Mouse (Mus musculus) stomach, embryonic 14.5 days (tissue): ENCODE results near the gene Ipo13. TPM values are rescaled to one million over a fixed set of nuclear protein-coding genes. Genes with fewer than 3 reads are reported as not detected.
A peak's percentile ranks its signal among the peaks of the same experiment; 100 is the strongest.

Source experiments
- ATAC-seq: fragments of 200-750 bp; cut with Nextera tagmentation; 2 replicates; pipeline ENCODE4 v1.8.0; 2017; ENCODE audit warnings: low read depth, moderate TSS enrichment; ENCODE audit not compliant: insufficient number of reproducible peaks, insufficient read depth, low FRiP score
- H3K27ac ChIP-seq: fragments of 300-500 bp; sonication (generic); 2 replicates; pipeline ENCODE4 v1.5.1; 2014; ENCODE audit warnings: mild to moderate bottlenecking, low read length, moderate library complexity, mixed read lengths
- H3K27me3 ChIP-seq: fragments of 300-500 bp; sonication (generic); 2 replicates; pipeline ENCODE4 v1.6.1; 2014; ENCODE audit warnings: low read length, control low read depth, mixed read lengths; ENCODE audit not compliant: control insufficient read depth, insufficient read depth
- H3K36me3 ChIP-seq: fragments of 300-500 bp; sonication (generic); 2 replicates; pipeline ENCODE4 v1.6.1; 2014; ENCODE audit warnings: mild to moderate bottlenecking, control low read depth, low read length, moderate library complexity, mixed read lengths; ENCODE audit not compliant: control insufficient read depth, insufficient read depth
- H3K4me1 ChIP-seq: fragments of 300-500 bp; sonication (generic); 2 replicates; pipeline ENCODE4 v1.6.1; 2014; ENCODE audit warnings: low read length, control low read depth, mixed read lengths; ENCODE audit not compliant: control insufficient read depth, insufficient read depth
- H3K4me2 ChIP-seq: fragments of 300-500 bp; sonication (generic); replicated peaks from 2 replicates; pipeline ENCODE4 v1.6.1; 2014; ENCODE audit warnings: low read depth, low read length, control low read depth
- H3K4me3 ChIP-seq: fragments of 300-500 bp; sonication (generic); 2 replicates; pipeline ENCODE4 v1.5.1; 2014; ENCODE audit warnings: low read depth, low read length, control low read depth
- H3K9ac ChIP-seq: fragments of 300-500 bp; sonication (generic); replicated peaks from 2 replicates; pipeline ENCODE4 v1.6.1; 2014; ENCODE audit warnings: low read depth, mild to moderate bottlenecking, control low read depth, low read length, moderate library complexity, mixed read lengths
- H3K9me3 ChIP-seq: fragments of 300-500 bp; sonication (generic); 2 replicates; pipeline ENCODE4 v1.6.1; 2016; ENCODE audit warnings: low read depth, low read length, control low read depth; ENCODE audit not compliant: control insufficient read depth
- WGBS: fragments of 180-500 bp; shearing (Covaris S2); extraction: QIAGEN DNeasy Blood & Tissue Kit; methylation state at CpG from one replicate; pipeline ENCODE4 v1.1.7; 2014; 5-methylcytosine and 5-hydroxymethylcytosine counted together
- polyA plus RNA-seq: library from polyadenylated mRNA; unstranded; fragments of >200 nt; fragmentation: Nextera tagmentation; extraction: Ambion mirVana; gene quantifications from 2 replicates; pipeline ENCODE4 v1.2.1, GENCODE M21; 2014

The Ipo13 gene
- polyA plus RNA-seq, 1 experiment from 2014 or later = 39.8 TPM

- H3K4me1 ChIP-seq = peaks cover 11% of the 10 kb centered on the region
- H3K9ac ChIP-seq = no peak overlapping the region
- H3K36me3 ChIP-seq = no peaks in the 10 kb centered on the region
- H3K27ac ChIP-seq = peak overlapping the region; percentile 66; the same call in 1 of the 2 replicates
- WGBS = 41% methylated on average over 3 of the region's 3 CpGs
- no peaks in the 10 kb centered on the region for H3K27me3 ChIP-seq
- no peak overlapping the region for H3K4me2 ChIP-seq
- no peak overlapping the region for H3K4me3 ChIP-seq
- no peaks in the 10 kb centered on the region for H3K9me3 ChIP-seq
- ATAC-seq = no peak; the same call in 1 of the 2 replicates
These were observed 3.5 kb upstream of the Ipo13 start for GRCm38 (mm10) chr4:117918261-117918660.

DNA sequence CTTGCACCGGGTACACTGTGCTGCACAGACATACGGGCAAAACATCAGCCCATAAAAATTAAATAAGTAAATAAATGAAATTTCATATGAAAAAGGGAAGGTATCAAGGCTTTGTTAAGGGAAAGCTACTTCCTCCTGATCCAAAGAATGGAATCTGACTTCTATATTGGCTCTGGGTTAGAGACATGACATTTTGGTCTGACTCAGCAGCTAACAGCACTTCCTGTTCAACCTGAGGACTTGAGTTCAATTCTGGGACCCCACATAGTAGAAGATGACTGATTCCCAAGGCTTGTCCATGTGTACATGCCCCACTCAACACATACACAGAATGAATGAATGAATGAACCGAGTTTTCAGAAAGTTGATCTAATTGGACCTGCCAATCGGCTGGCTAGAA, 3.0 kb upstream of the Ipo13 start:
- Histone ChIP-seq H3K4me3 (no peak overlapping the region), H3K27ac (peak overlapping the region; percentile 66; the same call in 1 of the 2 replicates), H3K36me3 (no peaks in the 10 kb centered on the region), H3K4me1 (peaks cover 15% of the 10 kb centered on the region), H3K9ac (no peak overlapping the region), H3K4me2 (no peak overlapping the region), H3K27me3 (no peaks in the 10 kb centered on the region), H3K9me3 (no peaks in the 10 kb centered on the region)
- no peak for ATAC-seq
- 87% methylated on average over 4 of the region's 4 CpGs for WGBS

DNA sequence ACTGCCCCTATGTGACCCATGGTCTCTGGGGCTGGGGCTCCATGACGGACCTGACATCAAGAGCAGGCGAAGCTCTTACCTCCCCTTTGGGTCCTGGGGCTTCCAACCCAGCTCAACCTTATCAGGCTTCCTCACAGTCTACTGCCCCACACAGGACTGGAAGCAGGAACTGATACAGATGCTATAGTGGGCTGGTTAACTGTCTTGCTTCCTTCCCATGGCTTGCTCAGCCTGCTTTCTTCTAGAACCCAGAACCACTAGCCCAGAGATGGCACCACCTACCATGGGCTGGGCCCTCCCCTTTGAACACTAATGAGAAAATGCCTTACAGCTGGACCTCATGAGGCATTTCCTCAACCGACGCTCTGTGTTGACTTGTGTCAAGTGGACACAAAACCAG, 2.6 kb upstream of the Ipo13 start:
- H3K4me1 ChIP-seq = peaks cover 15% of the 10 kb centered on the region
- H3K4me2 ChIP-seq = no peak overlapping the region
- no peaks in the 10 kb centered on the region for H3K9me3 ChIP-seq
- H3K27ac ChIP-seq = no peak overlapping the region
- no peaks in the 10 kb centered on the region for H3K27me3 ChIP-seq
- no peak for ATAC-seq
- H3K36me3 ChIP-seq = no peaks in the 10 kb centered on the region
- H3K9ac ChIP-seq = no peak overlapping the region
- 91% methylated on average over 4 of the region's 4 CpGs for WGBS
- no peak overlapping the region for H3K4me3 ChIP-seq

- H3K27me3 ChIP-seq = no peaks in the 10 kb centered on the region
- no peak overlapping the region for H3K4me3 ChIP-seq
These were observed 1.6 kb upstream of the Ipo13 start for GRCm38 (mm10) chr4:117916386-117916785.

GRCm38 (mm10) chr4:117915489-117916105, 798 bp upstream of the Ipo13 start:
- 0 out of 2 replicates have a peak overlapping the region, but pooled peaks have one; percentile 83 for H3K27ac ChIP-seq
- H3K4me3 ChIP-seq = peak overlapping the region; percentile 76
- no peaks in the 10 kb centered on the region for H3K9me3 ChIP-seq
- WGBS = 3% methylated on average over 19 of the region's 19 CpGs
- no peaks in the 10 kb centered on the region for H3K27me3 ChIP-seq
- H3K9ac ChIP-seq = no peak overlapping the region; the same call in none of the 2 replicates
- H3K4me2 ChIP-seq = peak overlapping the region; percentile 96
- peaks cover 16% of the 10 kb centered on the region; the same call in 1 of the 2 replicates for H3K36me3 ChIP-seq
- ATAC-seq = no peak
- H3K4me1 ChIP-seq = peaks cover 15% of the 10 kb centered on the region

More at GRCm38 (mm10) chr4:117916386-117916785, 1.6 kb upstream of the Ipo13 start:
- H3K4me2 ChIP-seq = peak overlapping the region; percentile 96
- no peaks in the 10 kb centered on the region for H3K9me3 ChIP-seq
- H3K27ac ChIP-seq = no peak overlapping the region
- no peak overlapping the region for H3K9ac ChIP-seq
- peaks cover 15% of the 10 kb centered on the region for H3K4me1 ChIP-seq
- no peak for ATAC-seq
- 56% methylated on average over 5 of the region's 5 CpGs for WGBS
- H3K36me3 ChIP-seq = peaks cover 10% of the 10 kb centered on the region; the same call in 1 of the 2 replicates

GRCm38 (mm10) chr4:117914031-117914430, 768 bp downstream of the Ipo13 start:
- no peaks in the 10 kb centered on the region for H3K27me3 ChIP-seq
- H3K27ac ChIP-seq = no peak overlapping the region
- H3K9me3 ChIP-seq = no peaks in the 10 kb centered on the region
- peak overlapping the region; percentile 76 for H3K4me3 ChIP-seq
- peak overlapping the region; percentile 72 for H3K9ac ChIP-seq
- H3K36me3 ChIP-seq = peaks cover 19% of the 10 kb centered on the region; the same call in 1 of the 2 replicates
- H3K4me1 ChIP-seq = peaks cover 15% of the 10 kb centered on the region
- peak overlapping the region; percentile 96 for H3K4me2 ChIP-seq
- 19% methylated on average over 8 of the region's 8 CpGs for WGBS
- no peak for ATAC-seq

DNA sequence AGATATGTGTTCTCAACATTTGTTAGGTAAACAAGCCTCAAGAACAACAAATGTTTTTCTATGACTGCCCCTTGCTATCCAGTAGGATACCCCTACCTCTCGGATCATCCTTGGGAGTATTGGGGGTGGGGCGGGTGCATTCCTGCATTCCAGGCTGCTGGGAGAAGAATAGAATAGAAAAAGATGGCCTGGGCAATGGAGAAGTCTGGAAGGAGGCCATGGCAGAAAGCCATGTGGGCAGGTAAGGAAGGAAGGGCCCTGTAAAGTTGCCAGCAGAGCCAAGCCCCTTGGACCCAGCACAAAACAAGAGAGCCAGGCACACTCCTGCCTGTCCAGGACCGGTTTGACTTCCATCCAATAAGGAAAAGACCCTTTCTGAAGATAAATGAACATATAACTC, 1.4 kb downstream of the Ipo13 start:
- Histone ChIP-seq H3K9ac (no peak overlapping the region), H3K9me3 (no peaks in the 10 kb centered on the region)
- no peak for ATAC-seq

GRCm38 (mm10) chr4:117912685-117913273, 2.0 kb downstream of the Ipo13 start:
- WGBS = 52% methylated on average over 7 of the region's 7 CpGs
- Histone ChIP-seq H3K4me1 (peaks cover 15% of the 10 kb centered on the region), H3K9me3 (no peaks in the 10 kb centered on the region), H3K27ac (no peak overlapping the region), H3K4me2 (peak overlapping the region; percentile 96), H3K36me3 (peaks cover 22% of the 10 kb centered on the region; the same call in 1 of the 2 replicates), H3K9ac (no peak overlapping the region), H3K27me3 (no peaks in the 10 kb centered on the region), H3K4me3 (0 out of 2 replicates have a peak overlapping the region, but pooled peaks have one; percentile 76)
- ATAC-seq = no peak

More for the DNA sequence above, 1.4 kb downstream of the Ipo13 start:
- Histone ChIP-seq H3K4me3 (peak overlapping the region; percentile 76), H3K4me1 (peaks cover 15% of the 10 kb centered on the region), H3K27ac (no peak overlapping the region), H3K36me3 (peaks cover 19% of the 10 kb centered on the region; the same call in 1 of the 2 replicates), H3K4me2 (peak overlapping the region; percentile 96), H3K27me3 (no peaks in the 10 kb centered on the region)
- WGBS = 42% methylated on average over 3 of the region's 3 CpGs
